Mouse (Mus musculus) hindbrain, embryonic 10.5 days (tissue): ENCODE measurements at regions not wholly inside any gene's neighbourhood (a gene's known extent, or its start where the extent isn't known, plus 50 kb on each side); places are given as distances from the start of the nearest gene placed in this dataset.
"Not testable (repeated sequence)": the region's sequence is repeated elsewhere in the genome, so short reads cannot be mapped to it uniquely, and the experiment has no call there.

ENCODE experiments used
- DNase-seq: peaks from one replicate; pipeline ENCODE4 v3.0.0-alpha.2; 2017; ENCODE audit warnings: low spot score
- H3K27ac ChIP-seq: fragments of 300-500 bp; sonication (generic); 2 replicates; pipeline ENCODE4 v1.5.1; 2016; ENCODE audit warnings: mild to moderate bottlenecking, moderate library complexity
- H3K27me3 ChIP-seq: fragments of 300-500 bp; sonication (generic); 2 replicates; pipeline ENCODE4 v1.6.1; 2016; ENCODE audit warnings: mild to moderate bottlenecking; ENCODE audit not compliant: poor library complexity, insufficient read depth, severe bottlenecking
- H3K36me3 ChIP-seq: fragments of 300-500 bp; sonication (generic); 2 replicates; pipeline ENCODE4 v1.6.1; 2016; ENCODE audit warnings: mild to moderate bottlenecking, moderate library complexity
- H3K4me1 ChIP-seq: fragments of 300-500 bp; sonication (generic); replicated peaks from 2 replicates; pipeline ENCODE4 v1.6.1; 2016; ENCODE audit warnings: mild to moderate bottlenecking
- H3K4me3 ChIP-seq: fragments of 300-500 bp; sonication (generic); 2 replicates; pipeline ENCODE4 v1.5.1; 2016; ENCODE audit warnings: mild to moderate bottlenecking, moderate library complexity
- H3K9me3 ChIP-seq: fragments of 300-500 bp; sonication (generic); 2 replicates; pipeline ENCODE4 v1.6.1; 2016; ENCODE audit warnings: mild to moderate bottlenecking, moderate library complexity
- WGBS: fragments of 180-500 bp; shearing (Covaris S2); methylation state at CpG from one replicate; pipeline ENCODE4 v1.1.7; 2016; 5-methylcytosine and 5-hydroxymethylcytosine counted together

- not testable (repeated sequence) for H3K36me3 ChIP-seq, H3K27ac ChIP-seq, H3K4me3 ChIP-seq, DNase-seq, H3K27me3 ChIP-seq, H3K4me1 ChIP-seq, H3K9me3 ChIP-seq
- WGBS: 91% methylated on average over 14 of the region's 14 CpGs
Observed at GRCm38 (mm10) chr4:145377306-145378067, 62.5 kb upstream of the Tnfrsf8 start.

GRCm38 (mm10) chr4:145369753-145370152 is 54.8 kb upstream of the Tnfrsf8 start:
- no peaks in the 10 kb centered on the region for H3K4me1 ChIP-seq
- no peaks in the 10 kb centered on the region for H3K27me3 ChIP-seq
- 85% methylated on average over 1 of the region's 1 CpGs for WGBS
- no peak overlapping the region for H3K4me3 ChIP-seq
- no peak overlapping the region for H3K27ac ChIP-seq
- DNase-seq: no peak
- H3K36me3 ChIP-seq: no peaks in the 10 kb centered on the region
- H3K9me3 ChIP-seq: no peaks in the 10 kb centered on the region

GRCm38 (mm10) chr4:145367274-145367822 is 52.4 kb upstream of the Tnfrsf8 start:
- Histone ChIP-seq H3K27me3 (no peaks in the 10 kb centered on the region), H3K4me1 (no peaks in the 10 kb centered on the region), H3K36me3 (no peaks in the 10 kb centered on the region), H3K4me3 (no peak overlapping the region), H3K9me3 (no peaks in the 10 kb centered on the region), H3K27ac (no peak overlapping the region)
- DNase-seq: no peak

- 30% methylated on average over 5 of the region's 5 CpGs for WGBS
- DNase-seq: no peak
- Histone ChIP-seq H3K36me3 (no peaks in the 10 kb centered on the region), H3K9me3 (no peaks in the 10 kb centered on the region), H3K27me3 (no peaks in the 10 kb centered on the region), H3K27ac (no peak overlapping the region), H3K4me1 (no peaks in the 10 kb centered on the region), H3K4me3 (no peak overlapping the region)
Observed at GRCm38 (mm10) chr4:145366301-145366700, 51.3 kb upstream of the Tnfrsf8 start.

GRCm38 (mm10) chr4:145365793-145366192 is 50.8 kb upstream of the Tnfrsf8 start:
- not testable (repeated sequence) for H3K27me3 ChIP-seq, H3K4me1 ChIP-seq, H3K36me3 ChIP-seq, H3K9me3 ChIP-seq, H3K27ac ChIP-seq, H3K4me3 ChIP-seq, DNase-seq
- 83% methylated on average over 2 of the region's 2 CpGs for WGBS
